Mouse (Mus musculus) forebrain, embryonic 11.5 days (tissue): ENCODE measurements around the gene Arl8a. TPM values are rescaled to one million over a fixed set of nuclear protein-coding genes. Genes with fewer than 3 reads are reported as not detected.
A peak's percentile ranks its signal among the peaks of the same experiment; 100 is the strongest.

Experiments
- ATAC-seq: fragments of 200-750 bp; cut with Nextera tagmentation; replicated peaks from 2 replicates; pipeline ENCODE4 v1.8.0; 2017; ENCODE audit warnings: moderate TSS enrichment; ENCODE audit not compliant: low FRiP score
- DNase-seq: peaks from one replicate; pipeline ENCODE4 v3.0.0-alpha.2; 2017; ENCODE audit warnings: low spot score
- H3K27ac ChIP-seq: fragments of 300-500 bp; sonication (generic); 2 replicates; pipeline ENCODE4 v1.5.1; 2014; ENCODE audit warnings: low read depth, low read length
- H3K27me3 ChIP-seq: fragments of 300-500 bp; sonication (generic); 2 replicates; pipeline ENCODE4 v1.6.1; 2014; ENCODE audit warnings: mild to moderate bottlenecking, low read length, mixed read lengths; ENCODE audit not compliant: control insufficient read depth, insufficient read depth
- H3K36me3 ChIP-seq: fragments of 300-500 bp; sonication (generic); 2 replicates; pipeline ENCODE4 v1.6.1; 2014; ENCODE audit warnings: mild to moderate bottlenecking, low read length, moderate library complexity, mixed read lengths; ENCODE audit not compliant: control insufficient read depth, insufficient read depth
- H3K4me1 ChIP-seq: fragments of 300-500 bp; sonication (generic); replicated peaks from 2 replicates; pipeline ENCODE4 v1.6.1; 2014; ENCODE audit warnings: low read length, mixed read lengths; ENCODE audit not compliant: control insufficient read depth, insufficient read depth
- H3K4me2 ChIP-seq: fragments of 300-500 bp; sonication (generic); 2 replicates; pipeline ENCODE4 v1.6.1; 2014; ENCODE audit warnings: low read depth, mild to moderate bottlenecking, low read length, moderate library complexity, mixed read lengths; ENCODE audit not compliant: severe bottlenecking
- H3K4me3 ChIP-seq: fragments of 300-500 bp; sonication (generic); 2 replicates; pipeline ENCODE4 v1.5.1; 2014; ENCODE audit warnings: low read depth, low read length
- H3K9ac ChIP-seq: fragments of 300-500 bp; sonication (generic); 2 replicates; pipeline ENCODE4 v1.6.1; 2014; ENCODE audit warnings: low read length
- H3K9me3 ChIP-seq: fragments of 300-500 bp; sonication (generic); 2 replicates; pipeline ENCODE4 v1.6.1; 2016; ENCODE audit warnings: low read length, mixed read lengths; ENCODE audit not compliant: control insufficient read depth
- WGBS: fragments of 180-500 bp; shearing (Covaris S2); extraction: QIAGEN DNeasy Blood & Tissue Kit; methylation state at CpG from one replicate; pipeline ENCODE4 v1.1.7; 2014; 5-methylcytosine and 5-hydroxymethylcytosine counted together
- polyA plus RNA-seq: library from polyadenylated mRNA; unstranded; fragments of >200 nt; fragmentation: Nextera tagmentation; extraction: Ambion mirVana; gene quantifications from 2 replicates; pipeline ENCODE4 v1.2.1, GENCODE M21; 2014

Gene Arl8a
- polyA plus RNA-seq, 1 experiment from 2014 or later, result 67.9 TPM

- H3K4me3 ChIP-seq, result no peak overlapping the region
- H3K27me3 ChIP-seq, result no peaks in the 10 kb centered on the region; the same call in 1 of the 2 replicates
- no peak overlapping the region for H3K27ac ChIP-seq
- no peaks in the 10 kb centered on the region for H3K36me3 ChIP-seq
- peaks cover 3% of the 10 kb centered on the region; the same call in 1 of the 2 replicates for H3K4me1 ChIP-seq
- WGBS, result 79% methylated on average over 2 of the region's 2 CpGs
- H3K4me2 ChIP-seq, result no peak overlapping the region
- no peaks in the 10 kb centered on the region for H3K9me3 ChIP-seq
- H3K9ac ChIP-seq, result no peak overlapping the region
- no peak for ATAC-seq
- DNase-seq, result no peak
Observed at GRCm38 (mm10) chr1:135130376-135131018, 16.1 kb upstream of the Arl8a start.

DNA sequence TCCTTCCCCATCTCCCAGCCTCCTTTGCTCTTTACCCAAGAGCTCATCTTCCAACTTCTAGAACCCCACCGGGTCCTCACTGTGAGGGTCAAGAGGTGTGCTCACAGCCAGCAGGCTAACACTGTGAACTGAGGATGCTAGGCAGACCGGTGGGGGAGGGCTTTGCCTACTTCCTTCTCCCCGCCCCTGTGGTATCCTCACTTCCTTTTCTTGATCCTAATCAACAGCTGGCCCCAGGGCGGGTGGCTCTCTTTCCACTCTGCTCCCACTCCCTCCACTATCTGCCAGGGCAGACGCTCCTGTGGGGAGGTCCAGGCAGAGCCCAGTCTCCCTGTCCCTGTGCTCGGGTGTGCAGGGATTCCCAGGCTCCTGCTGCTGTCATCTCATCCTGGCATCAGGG, 15.6 kb upstream of the Arl8a start:
- Histone ChIP-seq H3K4me3 (no peak overlapping the region), H3K27me3 (no peaks in the 10 kb centered on the region; the same call in 1 of the 2 replicates), H3K4me2 (no peak overlapping the region), H3K27ac (no peak overlapping the region), H3K36me3 (no peaks in the 10 kb centered on the region), H3K9me3 (no peaks in the 10 kb centered on the region), H3K9ac (no peak overlapping the region), H3K4me1 (peaks cover 3% of the 10 kb centered on the region; the same call in 1 of the 2 replicates)
- ATAC-seq (no peak), DNase-seq (no peak)
- 38% methylated on average over 6 of the region's 6 CpGs for WGBS

- 67% methylated on average over 8 of the region's 8 CpGs for WGBS
Observed at GRCm38 (mm10) chr1:135131560-135131959, 15.1 kb upstream of the Arl8a start.

DNA sequence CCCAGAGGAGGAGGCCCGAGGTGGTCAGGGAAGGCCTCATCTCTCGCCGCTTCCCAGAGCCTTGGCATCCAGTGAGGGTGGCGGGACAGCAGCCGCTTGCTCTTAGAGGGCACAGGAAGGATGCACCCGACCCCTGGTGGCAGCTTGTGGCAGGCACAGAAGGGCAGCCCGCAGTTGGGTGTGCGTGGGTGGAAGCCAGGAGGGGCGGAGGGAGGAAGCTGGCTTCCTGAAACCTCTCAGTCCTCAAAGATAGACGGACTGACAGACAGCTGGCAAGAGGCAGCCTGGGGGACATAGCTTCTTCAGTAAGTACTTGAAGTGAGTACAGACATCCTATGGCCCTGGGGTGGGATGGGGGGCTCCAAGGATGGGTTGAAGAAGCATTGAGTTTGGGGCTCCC, 14.2 kb upstream of the Arl8a start, which contains the start of gene Ptpn7:
Ptpn7 (plus strand) TSS at position 228 of the 400 bp plus-strand sequence.
- H3K9ac ChIP-seq, result no peak within 1 kb of the TSS
- no peaks in the 10 kb centered on the region for H3K9me3 ChIP-seq
- no peak within 1 kb of the TSS for H3K4me3 ChIP-seq
- peaks cover 3% of the 10 kb centered on the region; the same call in 1 of the 2 replicates for H3K4me1 ChIP-seq
- no peak within 1 kb of the TSS for H3K27ac ChIP-seq
- H3K27me3 ChIP-seq, result no peaks in the 10 kb centered on the region; the same call in 1 of the 2 replicates
- WGBS, result 44% methylated on average over 10 of the region's 10 CpGs
- DNase-seq (peak; percentile 66), ATAC-seq (no peak)
- no peaks in the 10 kb centered on the region for H3K36me3 ChIP-seq
- H3K4me2 ChIP-seq, result no peak within 1 kb of the TSS

More at GRCm38 (mm10) chr1:135131560-135131959, 15.1 kb upstream of the Arl8a start:
- H3K4me2 ChIP-seq, result no peak overlapping the region
- H3K27ac ChIP-seq, result no peak overlapping the region
- no peaks in the 10 kb centered on the region for H3K36me3 ChIP-seq
- no peak overlapping the region for H3K4me3 ChIP-seq
- no peaks in the 10 kb centered on the region for H3K9me3 ChIP-seq
- H3K9ac ChIP-seq, result no peak overlapping the region
- no peaks in the 10 kb centered on the region; the same call in 1 of the 2 replicates for H3K27me3 ChIP-seq
- peaks cover 3% of the 10 kb centered on the region; the same call in 1 of the 2 replicates for H3K4me1 ChIP-seq
- DNase-seq (no peak), ATAC-seq (no peak)

GRCm38 (mm10) chr1:135132893-135133369, 13.7 kb upstream of the Arl8a start:
- Histone ChIP-seq H3K27me3 (no peaks in the 10 kb centered on the region), H3K9ac (no peak overlapping the region), H3K4me3 (no peak overlapping the region), H3K9me3 (no peaks in the 10 kb centered on the region), H3K4me2 (no peak overlapping the region), H3K27ac (no peak overlapping the region), H3K4me1 (peaks cover 3% of the 10 kb centered on the region; the same call in 1 of the 2 replicates), H3K36me3 (no peaks in the 10 kb centered on the region)
- peak; percentile 44 for DNase-seq
- no peak for ATAC-seq
- 86% methylated on average over 9 of the region's 9 CpGs for whole genome bisulfite sequencing

GRCm38 (mm10) chr1:135133678-135134435, 12.8 kb upstream of the Arl8a start:
- H3K4me2 ChIP-seq, result no peak overlapping the region
- DNase-seq (no peak), ATAC-seq (no peak)
- WGBS, result 85% methylated on average over 10 of the region's 10 CpGs
- H3K27me3 ChIP-seq, result no peaks in the 10 kb centered on the region
- no peaks in the 10 kb centered on the region for H3K9me3 ChIP-seq
- H3K36me3 ChIP-seq, result no peaks in the 10 kb centered on the region
- peaks cover 3% of the 10 kb centered on the region; the same call in 1 of the 2 replicates for H3K4me1 ChIP-seq
- H3K27ac ChIP-seq, result no peak overlapping the region
- H3K9ac ChIP-seq, result no peak overlapping the region
- no peak overlapping the region for H3K4me3 ChIP-seq

GRCm38 (mm10) chr1:135135111-135135787, 11.4 kb upstream of the Arl8a start:
- no peak for DNase-seq
- Histone ChIP-seq H3K36me3 (no peaks in the 10 kb centered on the region), H3K27ac (no peak overlapping the region), H3K9me3 (no peaks in the 10 kb centered on the region), H3K4me1 (no peaks in the 10 kb centered on the region), H3K4me3 (no peak overlapping the region), H3K9ac (no peak overlapping the region), H3K27me3 (no peaks in the 10 kb centered on the region), H3K4me2 (no peak overlapping the region)
- WGBS, result 89% methylated on average over 8 of the region's 8 CpGs
- no peak for ATAC-seq

DNA sequence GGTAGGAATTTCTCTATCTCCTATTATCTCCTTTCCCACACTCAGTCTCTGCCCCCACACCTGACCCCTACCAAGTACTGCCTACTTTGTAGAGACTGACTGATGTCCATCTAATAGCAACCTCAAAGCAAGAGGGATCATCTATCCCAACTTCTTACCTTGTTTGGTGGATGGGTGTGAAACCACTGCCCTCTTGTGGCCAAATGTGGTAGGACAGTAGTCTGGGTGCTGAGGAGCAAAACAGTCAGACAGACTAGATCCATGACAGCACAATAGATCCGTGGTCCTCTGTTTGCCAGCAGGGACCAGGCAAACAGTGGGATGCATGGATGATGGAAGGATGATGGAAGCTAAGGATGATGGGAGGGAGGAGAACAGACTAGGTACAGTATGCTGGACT, 10.1 kb upstream of the Arl8a start:
- Histone ChIP-seq H3K4me3 (no peak overlapping the region), H3K27ac (no peak overlapping the region), H3K9me3 (no peaks in the 10 kb centered on the region), H3K36me3 (no peaks in the 10 kb centered on the region), H3K4me2 (no peak overlapping the region), H3K9ac (no peak overlapping the region), H3K27me3 (no peaks in the 10 kb centered on the region), H3K4me1 (no peaks in the 10 kb centered on the region)
- ATAC-seq (no peak), DNase-seq (peak; percentile 90)
- WGBS, result 10% methylated on average over 1 of the region's 1 CpGs
